Mouse (Mus musculus): ENCODE data around the gene Fras1.

DNA sequence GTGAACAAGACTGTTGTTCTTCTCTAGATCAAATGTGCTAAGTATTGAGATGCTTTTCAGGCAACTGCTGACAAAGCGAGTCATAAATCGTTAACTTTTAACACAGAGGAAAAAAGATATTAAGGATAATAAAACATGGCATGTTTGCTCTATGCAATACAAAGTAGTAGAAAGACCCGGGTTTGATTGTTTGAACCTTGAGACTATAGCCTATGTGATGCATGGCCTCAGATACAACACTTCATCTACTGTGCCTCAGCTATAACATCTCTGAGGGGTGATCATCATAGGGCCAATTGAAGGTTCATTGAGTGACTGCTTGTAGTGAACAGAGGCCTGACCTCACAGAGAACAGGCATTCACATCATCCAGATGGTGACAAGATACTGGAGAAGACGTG lies 17.3 kb downstream of the Fras1 start:
- no peak for TF ChIP-seq CTCF (IDR thresholded peaks at IDR 0.05; ENCODE audit: low read depth)
- no peak for TF ChIP-seq EP300 (IDR thresholded peaks at IDR 0.05; ENCODE audit: low read depth)

Data from heart, postnatal 0 days (tissue).